Mouse (Mus musculus) layer of hippocampus, postnatal 10 days (tissue): Measurements from ENCODE around the gene Atp6v1c2. TPM values are rescaled to one million over a fixed set of nuclear protein-coding genes. Genes with fewer than 3 reads are reported as not detected.

Experiments
- DNase-seq, 2 experiments: peaks; one replicate each; pipeline ENCODE4 v3.0.0; 2021; ENCODE audit warnings: low spot score in 2 of 2
- total RNA-seq, 2 experiments: library from RNA; stranded (reverse); gene quantifications; 2 replicates each; pipeline ENCODE4 v1.2.3; 2021

The Atp6v1c2 gene
- total RNA-seq, 2 experiments from 2014 or later: 2.6 to 4.0 TPM

- no peak for DNase-seq
Observed at GRCm38 (mm10) chr12:17338338-17338737, 9.2 kb upstream of the Atp6v1c2 start.

GRCm38 (mm10) chr12:17333459-17333858 is 4.3 kb upstream of the Atp6v1c2 start:
- no peak for DNase-seq

DNA sequence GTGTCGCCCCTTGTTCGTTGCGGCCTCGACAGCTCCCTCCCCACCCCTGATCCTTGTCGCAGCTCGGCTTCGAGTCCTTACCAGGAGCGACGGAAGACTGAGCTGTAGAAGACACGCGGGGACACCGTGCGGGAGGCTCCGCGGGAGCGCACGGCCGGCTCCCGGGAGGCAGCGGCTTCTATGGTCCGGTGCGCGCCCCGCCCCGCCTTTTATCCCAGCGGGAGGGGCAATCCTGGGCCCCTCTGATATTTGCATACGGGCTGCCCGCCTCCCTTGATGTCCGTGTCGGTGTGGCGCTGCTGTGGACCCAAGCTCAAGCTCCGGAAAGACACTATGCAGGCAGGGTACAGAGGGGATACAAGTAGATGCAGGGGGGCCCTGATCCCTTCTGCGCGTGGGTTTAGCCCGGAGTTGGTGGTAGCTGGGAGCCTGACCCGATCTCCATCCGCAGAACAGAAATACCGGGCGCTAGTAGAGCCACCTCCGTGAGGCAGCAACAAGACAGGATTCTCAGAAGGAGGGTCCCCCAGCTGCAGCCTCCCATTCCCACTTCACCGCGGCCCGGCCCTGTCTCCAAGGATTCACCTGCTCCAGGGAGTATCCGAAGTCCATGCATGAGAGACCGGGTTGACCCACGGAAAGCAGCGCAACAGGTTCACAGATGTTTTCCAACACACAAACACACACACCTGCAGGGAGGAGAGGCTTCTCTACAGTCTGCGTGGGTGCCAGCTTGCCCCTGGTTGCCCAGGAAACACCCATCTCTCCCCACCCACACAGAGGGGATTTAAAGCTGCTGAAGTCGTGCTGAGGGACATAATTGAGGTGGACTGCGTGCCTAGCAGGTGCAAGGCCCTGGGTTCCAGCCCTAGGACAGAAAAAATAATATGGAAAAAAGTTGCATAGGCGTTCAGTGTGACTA is 4.3 kb downstream of the Atp6v1c2 start:
- peak in 1 of 2 experiments; percentile 26 for DNase-seq

DNA sequence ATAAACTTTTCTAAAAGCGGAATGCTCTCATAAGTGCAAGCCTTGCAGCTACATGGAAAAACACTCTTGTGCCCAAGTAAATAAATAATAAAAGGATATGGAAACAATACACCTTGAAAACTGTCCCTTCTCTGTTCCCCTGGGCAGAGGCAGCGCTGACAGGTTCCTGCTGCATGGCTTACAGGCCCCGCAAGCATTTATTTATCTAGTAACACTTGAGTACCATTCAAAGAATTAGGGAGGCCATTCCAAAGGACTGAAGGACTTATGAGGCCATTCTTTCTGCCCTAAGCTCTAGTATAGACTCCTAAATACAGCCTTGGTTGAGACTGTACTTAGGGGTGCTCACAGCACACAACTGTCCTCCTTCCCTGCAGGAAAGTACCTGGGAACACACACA is 10.7 kb downstream of the Atp6v1c2 start:
- DNase-seq: no peak

GRCm38 (mm10) chr12:17317970-17318369 is 11.2 kb downstream of the Atp6v1c2 start:
- no peak for DNase-seq

- no peak for DNase-seq
Observed at GRCm38 (mm10) chr12:17316096-17316495, 13.1 kb downstream of the Atp6v1c2 start.

DNA sequence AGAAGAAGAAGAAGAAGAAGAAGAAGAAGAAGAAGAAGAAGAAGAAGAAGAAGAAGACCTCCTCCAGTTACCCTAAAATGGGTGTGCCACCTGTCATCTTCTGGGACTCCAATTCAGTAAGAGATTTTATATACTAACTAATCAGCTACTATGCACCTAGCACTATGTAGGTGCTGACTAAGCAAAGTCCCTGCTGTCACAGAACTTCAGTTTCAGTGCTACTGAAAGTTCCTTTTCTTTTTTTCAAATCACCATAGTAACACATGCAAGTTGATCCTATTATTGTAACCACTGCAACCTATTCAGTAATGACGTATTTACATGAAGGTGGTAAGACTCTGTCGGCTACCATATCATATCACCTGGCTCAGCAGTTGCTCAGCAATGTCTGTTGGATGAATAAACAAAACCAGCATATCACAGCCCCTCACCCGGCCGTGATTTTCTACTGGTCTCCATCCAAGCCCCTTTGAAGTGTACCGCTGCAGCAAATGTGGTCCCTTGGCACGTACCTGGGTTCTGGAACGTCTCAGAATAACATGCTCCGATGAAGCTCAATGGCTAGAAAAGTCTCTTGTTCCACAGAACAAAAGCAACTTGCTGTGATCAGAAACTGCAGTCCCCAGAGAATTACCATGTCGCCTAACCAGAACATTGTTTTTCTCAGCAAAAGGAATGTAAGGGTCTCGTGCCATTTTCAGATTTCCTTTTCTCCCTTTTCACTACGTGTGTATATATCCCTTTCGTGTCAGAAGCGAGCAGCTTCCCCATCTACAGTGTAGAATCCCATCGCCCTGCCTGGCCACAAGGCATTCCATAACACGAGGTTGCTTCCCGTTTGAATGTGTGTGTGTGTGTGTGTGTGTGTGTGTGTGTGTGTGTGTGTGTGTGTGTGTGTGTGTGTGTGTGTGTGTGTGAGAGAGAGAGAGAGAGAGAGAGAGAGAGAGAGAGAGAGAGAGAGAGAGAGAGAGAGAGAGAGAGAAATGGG is 18.0 kb downstream of the Atp6v1c2 start:
- no peak for DNase-seq

- no peak for DNase-seq
Observed at GRCm38 (mm10) chr12:17308246-17308645, 20.9 kb downstream of the Atp6v1c2 start.

- DNase-seq: no peak
Observed at GRCm38 (mm10) chr12:17305445-17305844, 23.7 kb downstream of the Atp6v1c2 start.

DNA sequence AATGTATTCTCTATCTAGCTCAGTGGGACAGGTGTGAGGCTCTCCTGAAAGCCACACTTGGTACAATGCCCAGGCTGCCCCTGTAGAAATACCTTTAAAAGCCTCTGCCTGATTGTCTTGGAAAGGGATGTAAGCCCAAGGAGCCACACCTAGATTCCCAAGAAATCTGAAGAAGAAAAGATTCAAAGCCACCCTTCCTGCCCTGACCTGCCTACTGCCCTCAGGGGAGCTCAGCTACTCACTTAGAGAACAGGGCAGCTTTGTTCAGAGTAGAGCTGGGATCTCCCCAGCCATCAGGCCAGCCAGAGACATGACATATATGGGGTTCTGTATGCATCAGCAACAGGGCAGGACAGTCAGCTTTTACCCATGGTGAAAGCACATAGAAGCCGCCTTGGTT is 29.3 kb downstream of the Atp6v1c2 start:
- no peak for DNase-seq

- DNase-seq: no peak
Observed at GRCm38 (mm10) chr12:17296899-17297298, 32.3 kb downstream of the Atp6v1c2 start.

- DNase-seq: no peak
Observed at GRCm38 (mm10) chr12:17290569-17290968, 38.6 kb downstream of the Atp6v1c2 start.

DNA sequence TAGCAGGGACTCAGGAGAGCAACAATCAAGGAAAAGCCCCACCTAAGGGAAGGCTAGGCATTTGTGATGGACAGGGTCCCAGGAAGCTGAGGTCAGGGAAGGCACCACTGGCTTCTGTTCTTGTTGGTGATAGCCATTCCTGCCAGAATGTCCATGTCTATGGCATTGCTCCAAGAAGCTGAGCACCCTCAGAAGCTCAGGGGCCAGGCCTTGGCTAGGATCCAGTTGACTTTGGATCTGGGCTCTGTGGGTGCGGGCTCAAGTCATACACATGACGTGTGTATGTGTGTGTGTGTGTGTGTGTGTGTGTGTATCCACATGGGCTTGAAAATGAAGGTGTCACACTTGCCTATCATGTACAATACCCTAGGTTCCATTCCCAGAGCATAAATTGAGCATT is 39.2 kb downstream of the Atp6v1c2 start:
- no peak for DNase-seq

GRCm38 (mm10) chr12:17289060-17289459 is 40.1 kb downstream of the Atp6v1c2 start:
- no peak for DNase-seq

DNA sequence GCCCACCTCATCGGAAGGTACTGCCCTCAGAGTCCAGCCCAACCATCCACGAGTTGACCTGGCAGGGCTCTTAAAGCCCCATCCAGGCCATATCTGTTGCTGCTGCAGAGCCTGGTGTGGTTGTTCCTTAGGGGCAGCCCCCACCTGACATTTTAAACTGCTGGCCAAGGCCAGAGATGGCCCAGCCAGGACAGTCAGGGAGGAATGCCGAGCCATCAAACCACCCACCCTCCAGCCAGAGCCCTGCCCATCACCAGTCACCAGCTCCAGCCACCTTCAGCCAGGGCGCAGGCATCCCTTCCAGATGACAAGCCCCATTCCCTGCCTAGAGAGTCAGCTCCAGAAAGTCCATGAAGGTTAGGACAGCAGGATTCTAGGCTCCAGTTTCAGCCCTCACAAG is 40.7 kb downstream of the Atp6v1c2 start:
- no peak for DNase-seq

- DNase-seq: no peak
Observed at GRCm38 (mm10) chr12:17273841-17274240, 55.3 kb downstream of the Atp6v1c2 start.

GRCm38 (mm10) chr12:17271272-17271671 is 57.9 kb downstream of the Atp6v1c2 start:
- peak; percentile 49 to 56 for DNase-seq

- peak; percentile 39 to 52 for DNase-seq
Observed at GRCm38 (mm10) chr12:17267316-17267715, 61.8 kb downstream of the Atp6v1c2 start.

DNA sequence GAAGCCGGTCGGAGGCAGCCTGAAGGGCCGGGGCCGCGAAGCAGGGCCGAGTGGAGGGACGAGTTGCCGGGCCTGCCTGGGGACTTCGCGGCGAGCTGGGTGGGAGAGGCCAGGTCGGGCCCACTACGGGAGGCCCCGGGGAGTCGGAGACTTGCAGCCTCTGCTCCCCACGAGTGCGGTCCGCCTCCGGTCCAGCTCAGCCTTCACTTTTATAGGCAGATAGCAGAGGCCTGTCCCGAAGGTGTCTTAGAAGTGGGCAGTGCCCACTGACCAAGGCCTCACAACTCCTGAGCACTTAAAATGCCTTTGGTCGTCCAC is 62.5 kb downstream of the Atp6v1c2 start:
- no peak for DNase-seq

GRCm38 (mm10) chr12:17265971-17266672 is 63.0 kb downstream of the Atp6v1c2 start, which contains the start of gene Pdia6:
Gene Pdia6, plus strand, starts transcription at chr12:17266545.
- DNase-seq: peak; percentile 92 to 93

- DNase-seq: no peak
Observed at GRCm38 (mm10) chr12:17264826-17265225, 64.3 kb downstream of the Atp6v1c2 start.
